Mouse (Mus musculus) thymus, postnatal 10 days (tissue): Measurements from ENCODE around the gene A930009A15Rik.

Experiments
- DNase-seq, 2 experiments: peaks; one replicate each; pipeline ENCODE4 v3.0.0; 2021; ENCODE audit warnings: low spot score in 2 of 2

Gene A930009A15Rik

DNA sequence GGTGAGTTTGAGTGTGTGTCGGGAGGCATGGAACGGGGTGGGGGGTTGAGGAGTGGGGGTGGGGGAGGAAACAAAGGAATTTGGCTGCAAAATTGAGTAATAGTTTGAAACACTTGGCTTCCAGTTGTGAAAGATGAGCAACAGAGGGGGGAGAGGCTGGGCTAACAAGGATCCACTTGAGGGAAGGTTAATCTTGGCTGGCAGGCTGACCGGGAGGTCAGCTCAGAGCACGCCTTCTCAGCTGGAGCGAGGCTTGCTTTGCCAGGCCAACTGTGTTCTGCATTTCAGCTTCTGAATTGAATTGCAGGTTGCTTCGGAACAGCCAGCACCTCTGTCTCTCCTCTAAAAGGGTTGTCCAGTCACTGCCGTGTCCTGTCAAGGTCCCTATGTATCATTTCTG lies 9.7 kb downstream of the A930009A15Rik start:
- DNase-seq: no peak

DNA sequence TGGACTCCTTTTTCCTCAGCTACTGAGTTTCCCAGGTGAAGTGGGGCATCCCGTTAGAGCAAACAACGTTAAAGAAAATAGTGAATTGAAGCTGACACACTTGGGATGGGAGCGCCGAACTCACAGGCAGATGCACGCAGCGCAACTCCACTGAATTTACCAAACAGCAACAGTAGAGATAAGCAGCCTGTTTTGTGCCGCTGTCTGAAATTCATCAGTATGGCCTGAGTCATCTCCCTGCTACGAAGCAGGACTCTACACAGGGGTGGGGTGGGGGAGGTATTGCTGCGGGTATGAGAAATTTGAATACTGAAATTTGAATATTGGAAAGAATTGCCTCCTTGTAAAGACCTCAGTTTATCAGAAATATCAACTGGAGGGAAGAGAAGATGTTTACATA lies 12.2 kb downstream of the A930009A15Rik start:
- DNase-seq: no peak

DNA sequence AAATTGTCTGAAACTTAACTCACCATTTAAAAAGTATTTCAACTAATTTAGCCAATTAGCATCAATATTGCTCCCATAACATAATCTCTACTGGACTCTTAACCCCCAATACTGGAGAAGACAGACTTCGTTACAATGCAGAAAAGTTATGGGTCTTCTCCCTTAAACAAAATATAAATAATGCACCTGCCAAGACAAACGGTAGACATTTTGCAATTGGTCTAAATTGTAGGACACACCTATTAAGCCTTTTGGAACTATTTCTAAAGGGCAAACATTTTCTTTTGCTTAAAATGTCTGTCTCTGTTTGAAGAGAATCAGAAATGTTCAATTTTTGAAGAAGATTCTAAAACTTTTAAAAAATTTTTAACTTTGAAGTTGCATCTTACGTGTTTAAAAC lies 13.3 kb downstream of the A930009A15Rik start:
- no peak for DNase-seq

DNA sequence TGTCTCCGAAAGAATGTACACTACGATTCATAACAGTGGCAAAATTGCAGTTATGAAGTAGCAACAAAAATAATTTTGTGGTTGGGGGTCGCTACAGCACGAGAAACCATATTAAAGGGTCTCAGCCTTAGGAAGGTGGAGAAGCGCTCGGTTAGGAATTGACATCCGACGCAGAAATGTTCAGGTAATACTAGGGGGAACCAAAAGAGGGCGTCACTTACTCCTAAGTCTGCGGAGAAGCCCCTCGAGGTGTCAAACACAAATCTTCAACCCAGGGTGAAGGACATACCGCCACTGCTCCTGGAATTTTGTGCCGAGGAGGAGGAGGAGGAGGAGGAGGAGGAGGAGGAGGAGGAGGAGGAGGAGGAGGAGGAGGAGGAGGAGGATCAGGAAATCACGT lies 14.9 kb downstream of the A930009A15Rik start:
- no peak for DNase-seq

DNA sequence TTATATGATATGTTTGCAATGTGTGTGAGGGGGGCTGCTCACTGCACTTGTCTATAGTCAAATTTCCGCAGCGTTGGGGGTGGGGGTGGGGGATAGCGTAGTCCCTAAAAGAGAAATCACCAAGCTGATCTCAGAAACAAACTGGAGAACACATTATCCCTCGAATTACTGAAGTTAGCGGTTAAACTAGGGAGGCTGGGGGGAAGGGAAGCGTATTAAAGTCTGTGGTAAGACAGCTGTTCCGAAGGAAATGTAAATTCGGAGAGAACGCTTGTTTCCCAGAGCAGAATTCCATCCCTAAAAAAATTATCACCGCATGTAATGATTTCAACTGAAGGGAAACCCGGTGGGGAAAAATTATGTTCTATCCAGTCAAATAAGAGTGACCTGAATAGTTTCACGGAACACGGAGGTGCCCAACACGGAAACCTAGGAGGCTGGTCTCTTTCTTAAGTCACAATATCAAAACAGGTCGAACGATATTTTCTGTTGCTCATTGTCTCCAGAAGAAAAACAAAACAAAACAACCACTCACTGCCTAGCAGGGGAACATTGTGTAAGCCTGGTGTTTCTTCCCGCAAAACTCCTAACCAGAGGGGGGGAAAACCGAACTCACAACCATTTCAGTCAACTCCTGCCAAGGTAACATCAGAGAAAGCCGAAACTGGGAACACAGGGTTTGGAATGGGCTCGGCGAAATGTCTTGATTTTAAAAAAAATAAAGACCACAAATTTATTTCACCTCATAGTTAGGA lies 15.9 kb downstream of the A930009A15Rik start:
- no peak for DNase-seq

DNA sequence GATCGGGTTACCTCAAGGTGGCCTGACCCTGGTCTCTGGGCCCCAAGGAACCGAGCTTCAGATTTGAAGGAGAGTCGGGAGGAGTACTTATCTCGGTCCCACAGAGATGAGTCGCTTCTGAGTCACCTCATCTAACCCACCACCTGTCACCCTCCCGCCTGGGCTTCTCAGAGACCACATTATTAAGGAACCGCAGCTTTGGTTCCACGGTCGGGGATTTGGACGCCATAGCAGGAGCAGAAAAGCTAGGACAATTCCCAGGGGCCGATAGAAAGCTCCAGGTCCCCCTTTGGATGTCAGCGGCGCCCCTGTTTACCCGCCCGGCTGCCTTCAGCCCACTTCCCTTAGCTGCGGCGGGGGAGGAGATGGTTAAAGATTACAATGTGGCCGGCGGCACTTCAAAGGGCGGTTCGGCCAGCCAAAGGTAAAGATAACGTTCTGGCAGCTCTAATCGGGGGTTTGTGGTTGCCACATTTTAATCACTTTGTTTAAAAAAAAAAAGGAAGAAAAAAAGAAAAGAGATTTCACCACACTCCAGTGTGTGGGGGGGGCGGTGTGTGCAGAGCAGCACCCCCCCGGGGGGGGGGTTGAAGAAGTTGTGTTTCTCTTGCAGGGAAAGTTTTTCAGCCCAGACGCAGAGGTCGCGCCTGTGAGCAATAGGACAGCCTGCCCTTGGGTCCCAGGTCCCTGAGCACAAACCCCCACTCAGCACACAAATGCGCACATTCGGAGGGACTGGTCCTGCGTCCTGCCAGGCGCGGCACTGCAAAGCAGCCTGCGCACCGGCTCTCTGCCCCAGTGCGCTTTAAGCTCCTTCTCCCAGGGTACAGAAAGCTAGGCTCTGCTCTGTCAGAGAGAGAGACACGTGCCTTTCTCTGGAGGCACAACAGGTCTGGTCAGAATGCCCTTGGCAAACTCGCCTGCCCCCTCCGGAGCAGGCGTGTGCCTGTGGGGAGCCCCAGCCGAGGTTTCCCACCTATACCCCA lies 16.8 kb downstream of the A930009A15Rik start:
- no peak for DNase-seq

DNA sequence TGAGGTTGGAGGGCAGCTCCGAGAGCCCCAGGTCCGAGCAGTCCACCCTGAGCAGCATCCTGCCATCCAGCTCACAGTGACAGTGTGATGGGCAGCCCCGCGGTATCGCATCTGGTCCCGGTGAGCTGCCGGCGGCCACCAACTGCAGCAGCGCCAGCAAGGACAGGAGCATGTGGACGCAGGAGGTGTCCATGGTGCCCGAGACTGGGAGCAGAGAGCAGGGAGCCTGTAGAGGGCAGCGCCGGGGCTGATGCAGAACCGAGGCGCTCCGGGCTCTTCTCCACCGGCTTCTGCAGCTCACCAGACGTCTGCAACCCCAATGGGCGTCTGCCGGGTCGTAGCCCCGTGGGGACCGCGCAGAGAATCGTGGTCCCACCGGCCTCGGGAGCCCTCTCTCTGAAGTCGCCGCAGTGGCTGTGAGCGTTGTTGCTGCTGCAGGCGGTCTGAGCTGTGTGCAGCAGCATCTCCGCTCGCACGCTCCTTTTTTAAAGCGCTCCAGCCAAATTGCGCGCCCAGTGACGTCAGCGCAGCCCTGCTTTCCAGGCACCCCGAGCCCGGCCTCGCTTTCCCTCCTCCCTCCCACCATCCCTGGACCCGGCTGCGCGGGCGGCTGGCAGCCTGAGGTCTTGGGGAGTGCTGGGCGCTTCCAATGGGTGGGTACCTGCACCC lies 17.6 kb downstream of the A930009A15Rik start, which contains the start of gene Lgr5:
Gene Lgr5, minus strand, starts transcription at position 480 of the 669 bp plus-strand sequence.
- DNase-seq: no peak

DNA sequence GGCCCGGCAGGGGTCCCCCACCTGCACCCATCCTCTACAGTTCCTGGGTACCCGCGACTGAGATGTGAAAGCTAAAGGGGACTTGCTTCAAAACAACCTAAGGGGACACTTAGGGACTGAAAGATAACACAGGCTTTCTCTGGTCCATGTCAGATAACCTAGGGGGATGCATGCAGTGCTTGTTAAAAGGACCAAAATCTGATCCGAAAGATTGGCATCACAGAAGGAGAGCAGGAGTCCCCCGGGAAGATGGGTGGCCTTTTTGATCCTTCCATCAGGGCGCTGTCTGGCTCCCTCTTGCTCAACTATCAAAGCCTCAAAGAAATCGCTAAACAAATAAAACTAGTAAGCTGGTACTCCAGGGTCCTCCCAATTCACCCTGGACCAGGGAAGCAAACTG lies 18.2 kb downstream of the A930009A15Rik start:
- no peak for DNase-seq

DNA sequence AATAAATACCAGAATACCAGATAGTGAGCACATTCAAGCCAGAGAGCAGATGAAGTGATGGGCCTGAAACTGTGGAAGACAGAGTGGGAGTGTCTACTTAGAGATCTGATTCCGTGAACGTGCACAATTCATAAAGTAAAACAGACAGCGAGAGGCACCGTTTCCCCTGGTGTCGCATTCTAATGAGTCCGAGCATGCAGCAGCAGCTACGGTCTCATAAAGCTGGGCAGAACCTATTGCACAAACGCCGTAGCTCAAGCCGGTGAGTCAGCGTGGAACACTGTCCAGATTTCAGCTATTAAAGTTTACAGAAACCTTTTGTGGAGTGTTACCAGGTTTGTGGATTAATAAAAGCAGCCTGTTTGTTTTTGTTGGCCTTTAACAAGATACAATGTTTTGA lies 23.4 kb downstream of the A930009A15Rik start:
- no peak for DNase-seq

DNA sequence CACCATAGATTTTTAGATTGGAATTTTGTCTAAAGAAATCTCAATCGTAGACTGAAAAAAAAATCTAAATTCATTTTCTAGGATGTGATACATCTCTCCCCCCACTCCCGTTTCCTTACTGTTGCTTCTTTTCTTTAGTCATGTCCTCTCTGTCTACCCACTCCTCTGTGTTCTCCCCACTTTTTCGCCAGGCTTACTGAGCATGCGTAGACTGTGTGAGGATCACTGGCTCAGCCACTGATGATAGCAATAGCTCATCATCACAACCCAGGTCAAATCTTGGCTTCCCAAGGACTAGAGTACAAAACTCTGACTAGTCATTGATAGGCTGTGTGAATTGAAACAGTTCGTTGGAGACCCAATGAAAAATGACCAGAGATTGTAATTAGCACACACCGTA lies 23.9 kb downstream of the A930009A15Rik start:
- no peak for DNase-seq

DNA sequence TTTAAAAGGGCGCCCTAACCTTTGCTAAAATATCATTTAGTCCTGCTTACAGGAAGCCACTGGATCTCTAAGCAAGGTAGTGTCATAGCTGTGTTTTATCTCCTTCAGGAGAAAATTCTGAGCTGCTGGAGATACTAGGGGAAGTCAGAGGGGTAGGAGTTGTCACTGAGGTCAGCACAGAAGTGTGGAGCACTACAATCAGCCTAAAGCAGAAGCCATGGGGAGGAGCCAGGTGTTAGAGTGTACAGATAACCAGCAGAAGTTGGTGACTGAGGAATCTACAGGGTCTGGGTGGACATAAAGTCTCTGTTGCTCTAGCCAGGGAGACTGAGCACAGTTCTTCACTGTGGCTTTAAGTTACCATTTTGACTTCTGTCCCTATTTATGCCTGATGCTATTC lies 26.0 kb downstream of the A930009A15Rik start:
- DNase-seq: no peak

DNA sequence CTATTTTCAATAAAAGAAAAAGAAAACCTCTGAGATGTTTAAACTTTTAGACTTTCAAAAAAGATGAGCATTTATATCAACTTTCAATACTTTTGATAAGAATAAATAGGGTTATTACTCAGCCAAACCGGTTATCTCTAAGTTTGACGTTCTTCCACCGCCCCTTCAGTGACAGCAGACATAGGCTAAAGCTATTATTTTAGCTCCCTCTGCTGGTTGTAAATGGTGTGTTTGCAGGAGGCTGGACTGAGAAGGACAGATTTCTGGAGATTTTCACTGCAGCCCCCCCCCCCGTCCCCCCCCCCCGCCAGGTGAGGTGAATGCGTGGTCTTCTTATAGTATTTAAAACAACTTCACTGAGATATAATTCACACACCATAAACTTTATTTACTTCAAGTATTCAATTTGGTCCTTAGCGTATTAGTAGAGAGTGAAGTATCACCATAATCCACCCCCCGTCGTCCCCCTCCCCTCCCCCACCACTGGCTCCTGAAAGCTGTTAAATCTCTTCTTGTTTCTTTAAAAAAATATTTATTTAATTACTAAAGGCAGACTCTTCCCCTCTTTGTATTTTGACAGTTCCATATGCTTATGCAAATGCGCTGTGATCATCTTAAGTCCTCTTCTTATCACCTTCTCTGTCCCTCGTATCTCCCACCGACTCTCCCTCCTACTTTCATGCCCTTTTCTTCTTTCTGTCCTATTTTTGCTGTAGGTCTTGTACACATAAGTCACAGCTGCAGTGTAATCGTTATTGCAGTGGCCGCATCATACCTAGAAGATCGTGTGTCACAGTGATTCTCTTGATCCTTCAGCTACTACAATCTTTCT lies 47.9 kb downstream of the A930009A15Rik start:
- DNase-seq: peak in 1 of 2 experiments; percentile 33

DNA sequence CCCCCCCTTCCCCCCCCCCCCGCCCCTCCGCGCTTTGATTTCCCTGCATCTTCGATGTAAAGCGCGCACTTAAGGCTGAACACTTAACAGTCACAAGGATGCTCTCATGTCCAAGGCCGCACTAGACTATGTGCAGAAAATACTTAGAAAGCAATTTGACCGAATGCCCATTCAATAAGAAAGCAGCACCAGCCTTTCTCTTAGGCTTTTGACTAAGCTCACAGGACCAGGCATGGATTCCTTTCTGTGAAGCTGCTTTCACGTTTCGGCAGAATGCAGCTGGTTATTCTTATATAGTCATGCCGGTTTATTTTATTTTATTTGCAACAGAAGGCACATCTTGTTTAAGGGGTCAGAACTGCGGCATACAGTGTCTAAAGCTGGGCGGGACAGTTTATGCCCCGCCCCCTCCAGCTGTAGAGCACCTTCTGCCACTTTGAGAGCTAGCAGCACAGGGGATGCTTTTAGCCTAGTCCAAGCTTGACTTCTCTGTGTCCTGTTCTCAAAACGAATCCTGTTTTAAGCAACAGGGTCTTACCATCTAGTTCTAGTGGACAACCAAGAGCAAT lies 48.6 kb downstream of the A930009A15Rik start:
- no peak for DNase-seq

DNA sequence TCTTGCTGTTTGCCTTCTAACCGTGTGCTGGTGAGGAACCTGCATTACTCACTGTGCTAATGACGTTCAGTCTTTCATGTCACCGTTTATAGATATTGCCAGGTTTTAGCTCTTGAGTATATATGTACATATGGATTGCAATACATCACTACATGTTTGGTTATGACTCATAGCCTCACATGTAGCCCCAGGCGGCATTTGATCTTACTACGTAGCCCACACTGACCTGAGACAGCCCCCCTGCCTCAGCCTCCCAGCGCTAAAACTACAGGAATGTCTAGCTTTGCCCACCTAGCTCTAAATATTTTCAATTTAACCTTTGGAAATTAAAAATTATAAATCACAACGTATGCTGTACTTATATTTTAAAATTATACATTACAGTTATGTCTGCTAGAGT lies 53.7 kb downstream of the A930009A15Rik start:
- DNase-seq: no peak

DNA sequence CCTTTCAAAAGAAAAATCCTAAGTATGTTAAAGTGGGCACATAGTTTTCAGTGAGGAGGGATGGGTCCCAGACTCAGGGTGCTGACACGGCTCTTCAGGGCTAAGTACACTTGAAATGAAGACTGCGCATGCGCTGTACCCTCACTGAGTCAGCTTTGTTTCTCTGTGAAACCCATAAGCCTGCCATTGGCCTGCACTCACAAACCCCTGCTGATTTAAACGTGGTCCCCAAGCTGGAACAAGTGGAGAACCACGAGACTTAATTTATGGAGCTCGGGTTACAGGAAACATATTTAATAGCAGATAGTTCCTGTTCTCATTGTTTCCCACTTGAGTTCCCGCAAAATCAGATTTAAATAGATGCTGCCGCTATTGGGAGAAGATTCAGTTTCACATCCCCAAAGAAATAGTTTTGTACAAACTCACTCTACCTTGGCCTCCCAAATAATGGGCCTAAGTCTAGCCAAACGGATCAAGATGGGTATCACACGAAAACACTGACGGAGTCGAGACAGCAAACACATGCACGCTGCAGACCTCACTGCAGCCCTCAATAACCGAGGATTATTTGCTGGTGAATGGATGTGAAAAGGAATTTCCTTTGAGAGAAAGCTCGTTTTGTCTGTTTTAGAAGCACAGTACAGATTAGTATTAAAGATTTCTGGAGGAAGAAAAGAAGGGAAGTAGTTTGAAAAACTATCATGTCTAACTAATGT lies 54.3 kb downstream of the A930009A15Rik start:
- peak in 1 of 2 experiments; percentile 4 for DNase-seq

DNA sequence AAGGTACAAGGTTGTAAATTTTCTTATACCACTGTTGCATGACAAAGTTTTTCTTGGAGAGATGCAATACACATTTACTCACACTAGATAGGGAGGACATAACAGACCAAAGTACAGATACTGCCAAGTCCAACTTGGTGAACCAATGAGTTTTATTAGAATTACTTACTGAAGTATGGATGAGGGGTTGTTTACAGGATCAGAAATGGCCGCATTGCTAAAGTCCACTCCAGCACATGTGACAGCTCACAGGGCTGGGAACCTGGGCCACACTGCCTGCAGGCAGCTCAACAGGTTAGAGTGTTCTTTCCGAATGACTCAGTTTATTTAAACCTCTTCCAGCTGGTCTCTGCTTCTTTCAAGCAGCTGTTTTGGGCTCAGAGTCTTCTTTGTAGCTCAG lies 55.2 kb downstream of the A930009A15Rik start:
- no peak for DNase-seq

DNA sequence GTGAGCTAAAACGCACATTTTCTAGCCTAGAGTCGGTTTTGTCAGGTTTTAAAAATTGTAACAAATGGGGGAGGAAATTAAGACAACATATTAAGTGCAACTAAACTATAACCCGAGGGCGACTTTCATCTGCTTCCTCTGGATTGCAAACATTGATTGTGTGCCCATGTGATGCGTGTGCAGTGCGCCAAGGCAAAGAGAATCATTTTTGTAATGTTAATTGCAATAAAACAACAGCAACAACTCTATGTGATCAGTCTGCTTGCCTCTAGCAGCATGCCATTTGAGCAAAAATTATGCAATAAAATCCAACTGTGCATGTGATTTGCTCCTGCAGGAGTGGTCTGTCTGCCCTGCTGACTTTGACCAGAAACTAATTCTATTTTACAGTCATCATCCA lies 56.9 kb downstream of the A930009A15Rik start:
- DNase-seq: no peak
